Mouse (Mus musculus) mesoderm, embryonic 11.5 days (tissue): ENCODE results near the gene Arhgap44.

Experiments
- DNase-seq: peaks from one replicate; pipeline ENCODE4 v3.0.0-alpha.2; 2012; ENCODE audit warnings: low read depth, low spot score

Gene Arhgap44

DNA sequence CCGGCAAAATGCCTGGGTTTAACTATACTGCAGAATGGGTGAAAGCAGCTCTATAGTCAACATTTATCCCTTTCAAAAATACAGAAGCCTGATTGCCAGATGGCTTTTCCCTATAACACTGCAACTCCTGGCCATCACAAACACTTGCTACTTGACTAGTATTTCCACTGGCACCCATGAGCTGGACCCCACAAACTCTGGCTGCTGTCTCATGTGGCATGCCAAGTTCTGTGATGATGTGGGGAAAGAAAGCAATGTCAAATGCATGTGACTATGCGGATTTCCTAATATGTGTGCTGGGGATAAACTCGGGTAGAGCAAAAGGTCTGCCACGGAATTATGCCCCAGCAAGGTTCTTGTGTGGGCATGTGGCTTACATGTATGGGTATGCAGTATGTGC is 156.7 kb downstream of the Arhgap44 start:
- no peak for DNase-seq

DNA sequence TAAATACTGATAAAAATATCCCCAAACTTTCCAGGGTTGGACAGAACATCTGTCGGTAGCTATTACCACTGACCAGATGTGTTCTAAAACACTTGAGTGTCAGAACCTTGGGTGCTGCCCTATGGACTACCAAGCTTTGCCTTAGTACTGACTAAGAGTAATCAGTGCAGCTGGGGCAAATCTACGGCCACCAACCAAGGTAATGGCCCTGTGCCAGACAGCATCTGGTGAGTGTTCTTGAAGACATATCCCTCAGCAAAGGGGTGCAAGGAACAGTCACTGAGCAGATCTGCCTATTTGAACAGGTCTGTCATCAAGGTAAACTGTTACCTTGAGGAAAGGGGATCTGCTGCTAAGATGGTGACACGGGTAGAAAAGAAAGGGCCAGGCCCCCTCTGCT is 157.9 kb downstream of the Arhgap44 start:
- DNase-seq, result no peak

DNA sequence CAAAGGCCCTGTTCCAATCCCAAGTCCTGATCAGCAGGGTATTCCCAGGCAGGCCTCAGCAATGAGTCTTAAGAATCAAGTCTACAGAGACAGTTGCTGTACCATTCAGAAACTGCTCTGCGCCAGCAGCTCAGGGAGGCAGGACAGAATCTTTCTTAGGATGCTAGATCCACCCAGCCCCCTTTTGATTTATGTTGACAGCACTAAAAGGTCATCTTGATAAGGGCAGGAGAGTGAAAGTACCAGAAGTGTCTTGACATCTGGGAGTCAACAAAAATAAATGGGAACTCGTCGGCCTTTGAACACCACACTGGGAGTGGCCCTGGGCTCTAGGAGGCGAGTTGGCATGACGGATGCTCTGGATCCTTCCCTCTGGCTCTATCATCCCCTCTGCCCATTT is 159.2 kb downstream of the Arhgap44 start:
- DNase-seq, result peak; percentile 6

- DNase-seq, result no peak
Observed at GRCm38 (mm10) chr11:65001729-65002128, 161.0 kb downstream of the Arhgap44 start.

DNA sequence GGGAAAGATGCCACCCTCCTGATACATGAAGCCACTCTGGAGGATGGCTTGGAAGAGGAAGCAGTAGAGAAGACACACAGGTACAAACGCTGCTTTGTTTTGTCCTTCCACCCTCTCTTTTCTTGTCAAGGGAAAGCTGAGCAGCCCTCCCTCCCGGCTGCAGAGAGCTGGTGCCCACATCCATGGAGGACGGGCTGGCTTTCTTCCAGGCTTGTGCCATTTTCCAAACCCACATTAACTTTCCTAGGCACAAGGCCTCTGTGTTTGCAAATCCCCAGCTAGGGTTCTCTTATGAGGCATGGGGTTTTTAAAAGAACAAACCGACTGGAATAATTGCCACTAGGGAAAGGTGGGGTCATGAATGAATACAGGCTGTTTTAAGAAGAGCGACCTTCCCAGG is 163.1 kb downstream of the Arhgap44 start:
- no peak for DNase-seq

DNA sequence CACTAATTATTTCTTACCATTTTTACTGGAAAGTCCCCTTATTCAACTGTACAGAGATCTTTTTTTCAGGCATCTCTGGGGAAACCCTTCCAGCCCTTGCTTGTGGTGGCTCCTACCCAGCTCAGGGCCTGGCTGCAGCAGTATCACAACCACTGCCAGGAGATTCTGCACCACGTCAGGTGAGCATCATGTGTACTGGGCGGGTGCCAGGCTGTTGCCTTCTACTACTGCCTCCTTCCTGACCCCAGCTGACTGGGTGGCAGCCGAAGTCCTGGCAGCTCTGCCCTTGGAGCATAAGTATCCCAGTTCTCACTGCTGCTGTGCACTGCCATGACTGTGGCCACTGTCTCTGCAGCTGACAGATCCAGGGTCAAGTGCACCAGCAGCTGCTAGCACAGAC is 164.3 kb downstream of the Arhgap44 start:
- no peak for DNase-seq

DNA sequence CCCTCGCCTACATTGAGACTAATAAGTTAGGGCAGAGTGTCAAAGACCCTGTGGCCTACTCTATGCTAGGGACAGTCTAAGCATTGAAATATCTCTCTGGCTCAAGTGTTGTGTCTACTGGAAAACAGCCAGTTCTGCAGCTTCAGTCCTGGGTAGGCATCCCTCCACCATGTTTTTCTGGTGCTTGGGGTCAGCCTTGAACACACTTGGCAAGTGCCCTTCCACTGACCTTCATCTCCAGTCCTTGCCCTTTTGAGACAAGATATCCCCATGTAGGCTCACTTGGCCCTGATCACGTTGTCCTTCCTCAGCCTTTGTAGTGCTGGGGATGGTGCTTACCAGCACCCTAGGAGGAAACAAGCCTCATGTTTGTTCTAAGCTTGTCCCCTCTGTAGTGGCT is 174.2 kb downstream of the Arhgap44 start:
- DNase-seq, result no peak

DNA sequence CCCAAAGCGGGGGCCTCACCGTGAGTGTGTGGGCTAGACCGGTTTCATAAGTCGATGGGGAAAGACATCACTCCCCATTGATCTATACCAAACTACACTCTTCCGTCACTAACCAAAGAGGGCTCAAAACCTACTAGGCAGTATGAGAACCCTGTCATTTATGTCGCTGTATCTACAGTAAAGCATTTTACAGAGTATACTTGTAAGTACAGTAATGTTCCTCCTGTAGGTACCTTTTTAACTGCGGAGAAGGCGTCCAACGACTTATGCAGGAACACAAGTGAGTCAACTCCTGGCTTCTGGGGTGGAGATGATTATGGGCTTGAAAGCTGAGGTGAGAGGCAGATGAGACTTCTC is 183.3 kb downstream of the Arhgap44 start:
- DNase-seq, result no peak

- DNase-seq, result peak; percentile 99
Observed at GRCm38 (mm10) chr11:64978720-64979488, 183.9 kb downstream of the Arhgap44 start, which contains the start of gene Elac2. Gene Elac2 (plus strand): TSS chr11:64979038.

DNA sequence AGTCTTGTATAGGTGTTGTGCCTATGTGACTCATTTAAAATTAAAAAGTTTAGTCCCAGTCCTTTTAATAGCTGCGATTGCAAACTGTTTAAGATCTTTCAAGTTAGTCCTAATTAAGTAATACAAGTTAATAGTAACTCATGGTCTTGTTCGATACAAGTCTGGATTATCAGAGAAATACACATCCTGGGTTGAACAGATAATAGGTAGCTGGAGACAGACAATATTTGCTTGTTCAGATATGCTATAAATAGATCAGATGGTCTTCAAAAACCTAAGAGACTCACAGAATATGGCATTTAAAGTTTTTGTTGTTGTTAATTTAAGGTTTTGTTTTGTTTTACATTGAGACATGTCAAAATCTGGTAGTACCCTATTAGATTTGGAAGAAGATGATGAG is 190.3 kb downstream of the Arhgap44 start:
- no peak for DNase-seq

GRCm38 (mm10) chr11:64971471-64971988 is 191.2 kb downstream of the Arhgap44 start:
- DNase-seq, result no peak

DNA sequence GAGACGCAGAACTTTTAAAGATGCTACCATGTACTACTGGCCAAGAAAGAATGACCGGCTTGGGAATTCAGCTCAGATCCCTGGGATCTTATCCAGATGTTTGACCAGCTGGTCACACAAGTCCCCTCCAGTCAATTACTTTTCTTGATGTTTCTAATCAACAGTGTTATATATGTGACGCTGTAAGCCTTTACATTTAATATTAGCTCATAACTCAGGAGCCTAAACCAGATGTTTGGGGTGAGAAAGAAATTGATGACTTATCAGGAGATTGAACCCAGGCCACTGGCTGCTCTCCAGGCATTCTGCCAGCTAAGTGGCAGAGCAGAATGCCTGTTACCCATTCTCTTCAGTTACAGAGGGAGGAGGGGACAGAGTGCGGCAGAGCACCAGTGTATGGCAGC is 193.8 kb downstream of the Arhgap44 start:
- DNase-seq, result peak; percentile 56

DNA sequence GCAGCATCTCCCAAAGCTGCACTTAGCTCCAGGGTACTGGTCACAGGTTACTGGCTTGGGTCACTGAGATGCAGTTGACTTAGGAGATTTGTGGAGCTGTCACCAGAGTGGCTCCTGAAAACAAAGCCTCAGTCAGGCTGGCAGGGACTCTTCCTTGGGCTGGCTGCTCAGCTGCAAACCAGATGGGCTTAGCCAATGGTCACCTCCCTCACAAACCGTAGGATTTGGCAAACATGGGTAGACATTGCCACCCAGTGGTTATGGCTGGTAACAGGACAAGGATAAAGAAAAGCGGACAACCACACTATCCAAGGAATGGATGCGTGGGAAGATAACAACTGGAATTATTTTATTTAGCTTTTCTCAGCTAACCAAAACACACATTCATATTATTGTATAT is 194.3 kb downstream of the Arhgap44 start:
- peak; percentile 93 for DNase-seq

- DNase-seq, result no peak
Observed at GRCm38 (mm10) chr11:64962629-64963028, 200.1 kb downstream of the Arhgap44 start.

DNA sequence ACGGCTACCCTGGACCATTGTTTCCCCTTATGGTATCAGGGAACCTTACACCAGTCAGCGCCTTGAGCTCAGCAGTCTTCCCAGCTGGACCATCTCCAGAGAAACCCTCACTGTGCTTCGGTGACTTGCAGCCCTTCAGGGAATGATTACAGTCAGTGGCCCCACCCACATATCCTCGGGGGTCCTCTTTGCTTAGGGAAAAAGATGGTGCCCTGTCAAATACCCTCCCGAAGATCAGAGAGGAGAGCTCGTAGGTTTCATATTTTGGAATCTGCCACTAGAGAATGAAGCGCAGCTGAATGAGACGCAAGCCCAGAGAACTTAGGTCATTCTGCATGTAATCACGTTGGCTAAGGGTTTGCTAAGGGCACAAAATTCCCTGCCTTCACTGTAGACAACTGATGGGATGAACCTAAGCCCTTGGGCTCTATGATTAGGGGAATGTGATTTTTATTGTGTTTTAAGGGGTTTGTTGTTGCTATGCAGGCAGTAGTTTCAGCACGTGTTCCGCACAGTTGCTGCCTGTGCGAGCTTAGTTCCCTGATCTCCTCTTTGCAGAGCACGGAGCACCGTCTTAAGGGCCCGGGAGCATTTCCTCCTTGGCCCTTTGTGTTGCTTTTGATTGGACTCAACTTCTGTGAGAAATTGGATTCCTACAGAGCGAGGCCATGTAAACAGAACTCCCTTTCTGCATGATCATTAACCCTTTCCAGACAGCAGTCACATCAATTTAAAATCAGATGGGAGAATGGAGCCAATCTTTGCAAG is 205.6 kb downstream of the Arhgap44 start:
- DNase-seq, result peak; percentile 54
